Mouse (Mus musculus): ENCODE results near the gene Bpifb1. TPM values are rescaled to one million over a fixed set of nuclear protein-coding genes. Genes with fewer than 3 reads are reported as not detected.
"Not testable (repeated sequence)": the region's sequence is repeated elsewhere in the genome, so short reads cannot be mapped to it uniquely, and the experiment has no call there.

Gene Bpifb1
- 0.25 and 8.3 TPM in 2 replicates for polyA plus RNA-seq (2015; fragmentation: Nextera tagmentation; extraction: Ambion mirVana)

- ATAC-seq: no peak
- Histone ChIP-seq H3K9ac (no peak within 1 kb of the TSS), H3K27me3 (replicated peaks) (no peaks in the 10 kb centered on the region), H3K4me3 (replicated peaks) (no peak within 1 kb of the TSS), H3K4me1 (replicated peaks) (no peaks in the 10 kb centered on the region), H3K36me3 (no peaks in the 10 kb centered on the region), H3K4me2 (replicated peaks) (no peak within 1 kb of the TSS), H3K9me3 (no peaks in the 10 kb centered on the region), H3K27ac (no peak within 1 kb of the TSS)
- WGBS: 83% methylated on average over 11 of the region's 11 CpGs
These were observed at the start of gene Bpifb1 for GRCm38 (mm10) chr2:154190546-154191258. TSS of gene Bpifb1 (plus strand) at chr2:154190818.

- 77% methylated on average over 4 of the region's 4 CpGs for WGBS
These were observed 48.0 kb upstream of the Bpifb1 start, which contains the start of gene Bpifa1 for GRCm38 (mm10) chr2:154142580-154142979. TSS of gene Bpifa1 (plus strand) at chr2:154142880.

DNA sequence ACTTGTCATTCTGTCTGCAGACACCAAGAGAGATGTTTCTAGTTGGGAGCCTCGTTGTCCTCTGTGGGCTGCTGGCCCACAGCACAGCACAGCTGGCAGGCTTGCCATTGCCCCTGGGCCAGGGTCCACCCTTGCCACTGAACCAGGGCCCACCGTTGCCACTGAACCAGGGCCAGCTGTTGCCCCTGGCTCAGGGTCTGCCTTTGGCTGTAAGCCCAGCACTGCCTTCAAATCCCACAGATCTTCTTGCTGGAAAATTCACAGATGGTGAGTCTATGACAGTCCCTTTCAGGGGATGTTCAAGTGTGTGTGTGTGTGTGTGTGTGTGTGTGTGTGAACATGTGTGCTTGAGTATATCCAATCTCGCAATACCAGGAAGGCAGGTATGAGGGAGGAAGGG, 46.9 kb upstream of the Bpifb1 start:
- no peak overlapping the region for H3K4me2 ChIP-seq (replicated peaks)
- WGBS: 58% methylated on average over 3 of the region's 3 CpGs
- no peaks in the 10 kb centered on the region for H3K4me1 ChIP-seq (replicated peaks)
- no peak overlapping the region for H3K4me3 ChIP-seq (replicated peaks)
- ATAC-seq: no peak
- no peaks in the 10 kb centered on the region for H3K36me3 ChIP-seq
- H3K27me3 ChIP-seq (replicated peaks): no peaks in the 10 kb centered on the region
- H3K27ac ChIP-seq: no peak overlapping the region
- no peaks in the 10 kb centered on the region for H3K9me3 ChIP-seq
- H3K9ac ChIP-seq: no peak overlapping the region

More at GRCm38 (mm10) chr2:154142580-154142979, 48.0 kb upstream of the Bpifb1 start, which contains the start of gene Bpifa1:
- Histone ChIP-seq H3K4me2 (replicated peaks) (no peak within 1 kb of the TSS), H3K27ac (no peak within 1 kb of the TSS), H3K36me3 (no peaks in the 10 kb centered on the region), H3K9ac (no peak within 1 kb of the TSS), H3K4me3 (replicated peaks) (no peak within 1 kb of the TSS), H3K4me1 (replicated peaks) (no peaks in the 10 kb centered on the region), H3K9me3 (no peaks in the 10 kb centered on the region), H3K27me3 (replicated peaks) (no peaks in the 10 kb centered on the region)
- no peak for ATAC-seq

- no peaks in the 10 kb centered on the region for H3K36me3 ChIP-seq
- ATAC-seq: no peak
- no peaks in the 10 kb centered on the region for H3K9me3 ChIP-seq
- no peak overlapping the region for H3K4me3 ChIP-seq (replicated peaks)
- H3K27ac ChIP-seq: no peak overlapping the region
- H3K4me2 ChIP-seq (replicated peaks): no peak overlapping the region
- no peaks in the 10 kb centered on the region for H3K27me3 ChIP-seq (replicated peaks)
- 77% methylated on average over 4 of the region's 4 CpGs for WGBS
- no peaks in the 10 kb centered on the region for H3K4me1 ChIP-seq (replicated peaks)
- no peak overlapping the region for H3K9ac ChIP-seq
These were observed 43.1 kb upstream of the Bpifb1 start for GRCm38 (mm10) chr2:154147496-154147895.

DNA sequence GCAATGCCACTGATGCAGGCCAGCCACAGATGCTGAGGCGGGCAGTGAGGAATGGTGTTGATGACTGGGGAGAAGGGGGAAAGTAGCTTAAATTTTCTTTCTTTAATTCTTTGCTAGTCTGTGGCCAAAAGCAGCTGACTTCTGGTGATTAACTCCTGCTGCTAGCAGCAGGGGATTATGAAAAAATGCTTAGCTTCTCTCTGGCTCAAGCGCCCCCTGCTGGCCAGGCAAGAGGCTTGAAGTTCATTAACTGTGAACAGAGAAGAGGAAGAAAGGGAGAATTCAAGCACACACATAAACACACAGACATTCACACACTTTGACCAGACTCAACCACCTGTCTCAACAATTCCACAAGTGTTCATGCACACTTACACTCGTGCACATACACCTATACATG, 32.2 kb upstream of the Bpifb1 start:
- Histone ChIP-seq H3K9me3 (no peaks in the 10 kb centered on the region), H3K36me3 (no peaks in the 10 kb centered on the region), H3K27ac (no peak overlapping the region), H3K4me1 (replicated peaks) (no peaks in the 10 kb centered on the region), H3K4me2 (replicated peaks) (no peak overlapping the region), H3K27me3 (replicated peaks) (no peaks in the 10 kb centered on the region), H3K9ac (no peak overlapping the region), H3K4me3 (replicated peaks) (no peak overlapping the region)
- no peak for ATAC-seq
- WGBS: 41% methylated on average over 3 of the region's 3 CpGs

- no peak within 1 kb of the TSS for H3K4me2 ChIP-seq (replicated peaks)
- H3K27me3 ChIP-seq (replicated peaks): no peaks in the 10 kb centered on the region
- H3K36me3 ChIP-seq: no peaks in the 10 kb centered on the region
- H3K9ac ChIP-seq: no peak within 1 kb of the TSS
- H3K4me3 ChIP-seq (replicated peaks): no peak within 1 kb of the TSS
- WGBS: 80% methylated on average over 8 of the region's 8 CpGs
- H3K9me3 ChIP-seq: no peaks in the 10 kb centered on the region
- H3K27ac ChIP-seq: no peak within 1 kb of the TSS
- H3K4me1 ChIP-seq (replicated peaks): no peaks in the 10 kb centered on the region
- ATAC-seq: no peak
These were observed 28.3 kb upstream of the Bpifb1 start, which contains the start of gene Bpifa5 for GRCm38 (mm10) chr2:154162307-154162706. TSS of gene Bpifa5 (plus strand) at chr2:154162607.

GRCm38 (mm10) chr2:154163306-154163705, 27.3 kb upstream of the Bpifb1 start:
- Histone ChIP-seq H3K27me3 (replicated peaks) (no peaks in the 10 kb centered on the region), H3K4me3 (replicated peaks) (no peak overlapping the region), H3K4me1 (replicated peaks) (no peaks in the 10 kb centered on the region), H3K4me2 (replicated peaks) (no peak overlapping the region), H3K36me3 (no peaks in the 10 kb centered on the region), H3K9ac (no peak overlapping the region), H3K9me3 (no peaks in the 10 kb centered on the region), H3K27ac (no peak overlapping the region)
- no peak for ATAC-seq
- WGBS: 84% methylated on average over 5 of the region's 5 CpGs

- no peaks in the 10 kb centered on the region for H3K9me3 ChIP-seq
- H3K27ac ChIP-seq: no peak overlapping the region
- H3K4me2 ChIP-seq (replicated peaks): no peak overlapping the region
- no peaks in the 10 kb centered on the region for H3K27me3 ChIP-seq (replicated peaks)
- no peak overlapping the region for H3K4me3 ChIP-seq (replicated peaks)
- H3K36me3 ChIP-seq: no peaks in the 10 kb centered on the region
- H3K9ac ChIP-seq: no peak overlapping the region
- no peak for ATAC-seq
- H3K4me1 ChIP-seq (replicated peaks): no peaks in the 10 kb centered on the region
- WGBS: 53% methylated on average over 3 of the region's 3 CpGs
These were observed 21.4 kb upstream of the Bpifb1 start for GRCm38 (mm10) chr2:154169172-154169571.

- no peak overlapping the region for H3K27ac ChIP-seq
- 79% methylated on average over 6 of the region's 6 CpGs for WGBS
- H3K4me2 ChIP-seq (replicated peaks): no peak overlapping the region
- no peak for ATAC-seq
- H3K9ac ChIP-seq: no peak overlapping the region
- H3K4me1 ChIP-seq (replicated peaks): no peaks in the 10 kb centered on the region
- no peaks in the 10 kb centered on the region for H3K9me3 ChIP-seq
- no peaks in the 10 kb centered on the region for H3K27me3 ChIP-seq (replicated peaks)
- H3K4me3 ChIP-seq (replicated peaks): no peak overlapping the region
- H3K36me3 ChIP-seq: no peaks in the 10 kb centered on the region
These were observed 19.0 kb upstream of the Bpifb1 start for GRCm38 (mm10) chr2:154171621-154172020.

- Histone ChIP-seq H3K4me3 (replicated peaks) (no peak overlapping the region), H3K27ac (no peak overlapping the region), H3K4me2 (replicated peaks) (no peak overlapping the region), H3K9me3 (no peaks in the 10 kb centered on the region), H3K27me3 (replicated peaks) (no peaks in the 10 kb centered on the region), H3K4me1 (replicated peaks) (no peaks in the 10 kb centered on the region), H3K36me3 (no peaks in the 10 kb centered on the region), H3K9ac (no peak overlapping the region)
- 48% methylated on average over 1 of the region's 1 CpGs for WGBS
- ATAC-seq: no peak
These were observed 17.3 kb upstream of the Bpifb1 start for GRCm38 (mm10) chr2:154173313-154173712.

DNA sequence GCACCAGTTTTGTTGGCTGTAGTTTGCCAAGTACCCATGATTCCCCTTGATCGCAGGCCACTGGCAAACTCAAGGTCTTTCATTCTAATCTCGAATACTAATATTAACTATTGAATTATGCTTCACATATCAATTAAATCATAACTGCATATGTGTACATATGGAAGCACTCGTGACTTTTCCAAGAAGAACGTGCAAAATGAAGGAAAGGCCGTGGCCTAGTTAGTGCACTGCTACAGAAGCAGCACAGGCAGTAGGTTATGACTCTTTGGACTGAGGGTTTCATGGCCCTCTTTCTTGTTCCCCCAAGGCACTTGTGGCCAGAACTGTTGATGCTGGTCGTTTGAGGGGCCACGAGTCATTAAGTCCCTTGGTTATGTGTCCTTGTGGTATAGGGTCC, 8.7 kb upstream of the Bpifb1 start:
- not testable (repeated sequence) for H3K4me1 ChIP-seq (replicated peaks); ATAC-seq; H3K27ac ChIP-seq; H3K9ac ChIP-seq; H3K4me2 ChIP-seq (replicated peaks); H3K4me3 ChIP-seq (replicated peaks); H3K27me3 ChIP-seq (replicated peaks); H3K36me3 ChIP-seq; H3K9me3 ChIP-seq
- WGBS: 83% methylated on average over 7 of the region's 7 CpGs

DNA sequence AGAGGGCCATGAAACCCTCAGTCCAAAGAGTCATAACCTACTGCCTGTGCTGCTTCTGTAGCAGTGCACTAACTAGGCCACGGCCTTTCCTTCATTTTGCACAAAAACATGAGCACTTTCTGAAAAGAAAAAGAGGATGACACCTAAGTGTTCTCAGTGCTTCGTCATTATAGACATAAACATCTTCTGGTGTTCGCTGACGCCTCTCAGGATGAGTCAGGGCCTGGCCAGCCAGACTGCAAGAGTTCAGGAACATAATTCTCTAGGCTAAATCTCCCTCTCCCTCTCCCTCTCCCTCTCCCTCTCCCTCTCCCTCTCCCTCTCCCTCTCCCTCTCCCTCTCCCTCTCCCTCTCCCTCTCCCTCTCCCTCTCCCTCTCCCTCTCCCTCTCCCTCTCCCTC, 7.6 kb upstream of the Bpifb1 start:
- 70% methylated on average over 4 of the region's 4 CpGs for WGBS
- not testable (repeated sequence) for H3K9ac ChIP-seq; H3K4me2 ChIP-seq (replicated peaks); ATAC-seq; H3K27me3 ChIP-seq (replicated peaks); H3K27ac ChIP-seq; H3K4me1 ChIP-seq (replicated peaks); H3K36me3 ChIP-seq; H3K4me3 ChIP-seq (replicated peaks); H3K9me3 ChIP-seq

- no peak overlapping the region for H3K27ac ChIP-seq
- no peaks in the 10 kb centered on the region for H3K4me1 ChIP-seq (replicated peaks)
- no peak overlapping the region for H3K9ac ChIP-seq
- H3K36me3 ChIP-seq: no peaks in the 10 kb centered on the region
- ATAC-seq: no peak
- H3K4me3 ChIP-seq (replicated peaks): no peak overlapping the region
- H3K27me3 ChIP-seq (replicated peaks): no peaks in the 10 kb centered on the region
- no peak overlapping the region for H3K4me2 ChIP-seq (replicated peaks)
- no peaks in the 10 kb centered on the region for H3K9me3 ChIP-seq
- 83% methylated on average over 6 of the region's 6 CpGs for WGBS
These were observed 5.3 kb upstream of the Bpifb1 start for GRCm38 (mm10) chr2:154185319-154185718.
